Mouse (Mus musculus) embryonic fibroblast, embryonic 13.5 days (primary cell): ENCODE measurements at regions not wholly inside any gene's neighbourhood (a gene's known extent, or its start where the extent isn't known, plus 50 kb on each side); places are given as distances from the start of the nearest gene placed in this dataset.

Experiments
- H3K27ac ChIP-seq: 2 replicates; pipeline ENCODE4 v1.5.1; 2012; ENCODE audit warnings: low read length, control low read depth, inconsistent platforms; ENCODE audit not compliant: insufficient read depth
- H3K4me1 ChIP-seq: 2 replicates; pipeline ENCODE4 v1.6.1; 2011; ENCODE audit warnings: low read length; ENCODE audit not compliant: control insufficient read depth, insufficient read depth
- H3K4me3 ChIP-seq: 2 replicates; pipeline ENCODE4 v1.5.1; 2011; ENCODE audit warnings: mild to moderate bottlenecking, control low read depth, low read length; ENCODE audit not compliant: insufficient read depth
- CTCF ChIP-seq: IDR thresholded peaks from 2 replicates; pipeline ENCODE4 v1.5.1; 2011; ENCODE audit warnings: mild to moderate bottlenecking, control low read depth, low read length, moderate library complexity, borderline replicate concordance; ENCODE audit not compliant: insufficient read depth
- POLR2A ChIP-seq: IDR thresholded peaks from 2 replicates; pipeline ENCODE4 v1.6.1; 2011; ENCODE audit warnings: low read depth, mild to moderate bottlenecking, control low read depth, low read length, moderate library complexity

GRCm38 (mm10) chr6:140346929-140347328 lies 76.9 kb upstream of the Plekha5 start:
- Histone ChIP-seq H3K4me1 (no peaks in the 10 kb centered on the region), H3K27ac (no peak overlapping the region), H3K4me3 (no peak overlapping the region)
- TF ChIP-seq CTCF (no peak), POLR2A (no peak)

DNA sequence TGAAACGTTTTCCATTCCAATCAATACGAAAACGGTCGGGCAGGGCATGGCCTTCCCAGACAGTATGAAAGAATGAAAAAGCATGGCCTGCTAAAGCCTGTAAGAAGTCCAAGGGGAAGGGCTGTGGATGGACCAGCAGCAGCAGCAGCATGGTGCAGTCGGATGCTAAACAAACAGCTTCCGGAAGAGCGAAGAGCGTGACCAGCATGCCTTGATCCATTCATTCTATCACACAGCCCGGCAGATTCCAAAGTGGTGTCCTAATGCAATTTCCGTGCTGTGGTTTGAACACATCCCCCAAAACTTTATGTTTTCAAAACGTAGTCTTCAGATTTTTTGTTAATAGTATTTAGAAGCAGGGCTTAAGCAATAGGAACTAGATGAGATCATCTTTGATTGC lies 80.2 kb upstream of the Plekha5 start:
- TF ChIP-seq CTCF, result no peak
- no peak for TF ChIP-seq POLR2A
- no peaks in the 10 kb centered on the region for H3K4me1 ChIP-seq
- no peak overlapping the region for H3K4me3 ChIP-seq
- no peak overlapping the region for H3K27ac ChIP-seq

GRCm38 (mm10) chr6:140342881-140343280 lies 81.0 kb upstream of the Plekha5 start:
- TF ChIP-seq CTCF (no peak), POLR2A (no peak)
- H3K4me3 ChIP-seq, result no peak overlapping the region
- no peak overlapping the region for H3K27ac ChIP-seq
- H3K4me1 ChIP-seq, result no peaks in the 10 kb centered on the region

DNA sequence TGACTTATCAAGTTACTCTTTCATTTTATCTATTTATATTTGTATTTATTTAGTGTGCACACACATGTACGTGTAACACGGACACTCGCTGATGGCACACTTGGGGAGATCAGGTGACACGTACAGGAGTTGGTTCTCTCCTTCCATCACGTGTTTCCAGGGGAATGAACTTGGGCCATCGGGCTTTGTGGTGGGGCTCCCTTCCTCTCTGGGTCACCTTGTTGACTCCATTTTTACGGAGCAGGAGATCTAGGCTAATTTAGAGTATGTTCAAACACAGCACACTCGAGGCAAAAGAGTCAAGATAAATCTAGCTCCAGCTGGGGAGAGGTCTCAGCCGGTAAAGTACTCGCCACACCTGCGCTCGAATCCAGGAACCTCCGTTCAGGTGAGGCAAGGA lies 84.1 kb upstream of the Plekha5 start:
- Histone ChIP-seq H3K4me1 (no peaks in the 10 kb centered on the region), H3K4me3 (no peak overlapping the region), H3K27ac (no peak overlapping the region)
- TF ChIP-seq POLR2A, result no peak
- no peak for TF ChIP-seq CTCF

- no peaks in the 10 kb centered on the region for H3K4me1 ChIP-seq
- no peak overlapping the region for H3K4me3 ChIP-seq
- no peak overlapping the region for H3K27ac ChIP-seq
- TF ChIP-seq POLR2A (no peak), CTCF (no peak)
Observed at GRCm38 (mm10) chr6:140337897-140338749, 85.7 kb upstream of the Plekha5 start.

GRCm38 (mm10) chr6:140337083-140337491 lies 86.8 kb upstream of the Plekha5 start:
- Histone ChIP-seq H3K4me1 (no peaks in the 10 kb centered on the region), H3K27ac (no peak overlapping the region), H3K4me3 (no peak overlapping the region)
- TF ChIP-seq CTCF (no peak), POLR2A (no peak)

DNA sequence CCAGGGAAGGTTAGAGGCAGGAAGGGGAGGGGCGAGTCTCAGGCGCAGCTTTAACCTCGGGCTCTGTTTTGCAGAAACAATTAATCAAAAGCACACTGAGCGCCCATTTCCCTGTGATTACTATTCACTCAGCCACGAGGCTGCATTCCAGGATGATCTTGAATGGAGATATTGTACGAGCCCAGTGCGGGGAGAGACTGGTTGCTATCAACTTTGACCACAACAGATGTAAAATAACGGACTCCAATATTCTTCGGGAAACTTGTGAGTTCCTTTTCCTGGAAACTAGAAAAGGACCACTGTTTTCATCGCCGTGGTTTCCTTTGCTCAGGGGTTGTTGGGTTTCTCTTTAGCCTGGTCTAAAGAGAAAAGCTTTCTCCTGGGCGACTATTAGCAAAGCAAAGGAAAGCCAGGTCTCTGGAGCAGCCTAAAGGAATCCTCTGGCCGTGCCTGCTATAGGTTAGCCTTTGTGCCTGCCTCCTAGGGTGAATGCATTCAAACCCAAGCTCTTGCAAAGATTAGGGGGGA lies 87.4 kb upstream of the Plekha5 start:
- Histone ChIP-seq H3K4me1 (no peaks in the 10 kb centered on the region), H3K4me3 (no peak overlapping the region), H3K27ac (no peak overlapping the region)
- TF ChIP-seq CTCF (no peak), POLR2A (no peak)

GRCm38 (mm10) chr6:140333397-140333796 lies 90.5 kb upstream of the Plekha5 start:
- TF ChIP-seq POLR2A (no peak), CTCF (no peak)
- H3K4me3 ChIP-seq, result no peak overlapping the region
- no peak overlapping the region for H3K27ac ChIP-seq

DNA sequence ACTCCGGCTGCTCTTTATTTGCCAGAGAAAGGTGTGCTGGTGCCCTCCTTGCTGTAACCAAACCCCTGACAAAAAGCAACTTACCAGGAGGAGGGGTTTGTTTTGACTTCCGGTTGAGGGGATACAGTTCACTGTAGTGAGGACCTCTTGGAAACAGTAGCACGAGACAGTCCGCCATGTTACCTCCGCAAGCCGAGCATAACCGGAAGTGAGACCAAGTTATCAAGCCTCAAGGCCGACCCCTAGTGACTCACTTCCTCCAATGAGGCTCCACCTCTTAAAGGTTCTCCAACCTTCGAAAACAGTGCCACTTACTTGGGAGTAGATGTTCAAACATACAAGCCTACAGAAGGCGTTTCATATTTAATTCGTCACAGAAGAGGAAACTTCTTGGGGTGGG lies 115.2 kb upstream of the Plekha5 start:
- H3K27ac ChIP-seq, result no peak overlapping the region
- H3K4me1 ChIP-seq, result no peaks in the 10 kb centered on the region
- H3K4me3 ChIP-seq, result no peak overlapping the region
- no peak for TF ChIP-seq POLR2A
- no peak for TF ChIP-seq CTCF

More at GRCm38 (mm10) chr6:140333397-140333796, 90.5 kb upstream of the Plekha5 start:
- no peaks in the 10 kb centered on the region for H3K4me1 ChIP-seq

DNA sequence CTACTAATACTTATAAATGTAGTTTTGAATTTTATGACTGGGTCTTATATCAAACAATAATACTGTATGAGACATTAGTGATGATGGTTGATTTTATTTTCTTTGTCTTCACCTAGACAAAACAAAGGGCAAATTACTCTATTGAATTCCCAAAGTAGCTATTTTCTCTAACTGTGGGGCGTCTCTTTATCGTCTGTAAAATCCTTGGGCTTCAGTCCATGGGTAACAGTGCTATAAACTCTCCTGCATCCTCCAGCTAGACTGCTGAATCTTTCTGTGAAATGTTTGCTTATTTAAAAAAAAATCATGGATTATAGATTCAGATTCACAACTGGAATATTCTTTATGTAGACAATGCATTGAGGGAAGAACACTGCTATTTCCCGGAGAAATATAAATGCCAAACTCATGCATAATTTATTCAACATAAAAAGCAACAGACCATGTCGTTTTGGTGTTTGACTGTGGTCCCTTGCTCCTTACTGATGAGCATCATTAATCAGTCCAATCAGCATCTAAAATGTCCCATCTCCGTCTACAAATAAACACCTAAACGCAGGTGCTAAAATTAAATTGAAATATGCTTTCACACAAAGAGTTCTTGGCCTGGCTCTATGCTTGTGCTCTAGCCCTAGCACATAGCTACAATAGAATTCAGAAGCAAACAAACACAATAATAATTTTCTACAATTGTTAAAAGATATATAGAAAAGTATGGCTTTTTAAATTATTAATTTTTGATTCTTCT lies 116.9 kb upstream of the Plekha5 start:
- Histone ChIP-seq H3K4me1 (no peaks in the 10 kb centered on the region), H3K4me3 (no peak overlapping the region), H3K27ac (no peak overlapping the region)
- TF ChIP-seq POLR2A (no peak), CTCF (no peak)
